Mouse (Mus musculus) Muller cell, postnatal 12 days (primary cell): ENCODE data around the gene Olfr771.
A peak's percentile ranks its signal among the peaks of the same experiment; 100 is the strongest.
"Not testable (repeated sequence)": the region's sequence is repeated elsewhere in the genome, so short reads cannot be mapped to it uniquely, and the experiment has no call there.

ENCODE experiments used
- DNase-seq: peaks from one replicate; pipeline ENCODE4 v3.0.0-alpha.2; 2015; ENCODE audit errors: inconsistent ontology term

The Olfr771 gene

DNA sequence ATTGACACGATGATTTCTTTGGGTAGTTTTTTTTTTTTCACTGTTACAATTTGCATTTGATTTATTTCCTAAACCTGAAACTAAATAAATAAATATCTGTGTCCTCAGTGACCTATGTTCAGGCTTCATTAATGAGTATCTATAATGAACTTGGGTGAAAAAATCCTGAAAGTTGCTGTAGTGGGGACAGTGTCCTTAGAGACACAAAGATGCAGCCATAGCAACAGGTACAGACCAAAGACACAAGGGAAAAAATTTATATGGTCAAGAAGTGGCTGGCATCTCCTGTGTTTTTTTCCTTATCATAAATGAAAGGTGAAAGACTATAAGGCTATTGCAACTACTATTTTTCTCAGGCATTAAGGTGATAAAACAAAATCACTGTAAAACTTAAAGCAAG lies at the start of gene Olfr771:
TSS of gene Olfr771 (minus strand) at position 101 of the 400 bp plus-strand sequence.
- no peak for DNase-seq

DNA sequence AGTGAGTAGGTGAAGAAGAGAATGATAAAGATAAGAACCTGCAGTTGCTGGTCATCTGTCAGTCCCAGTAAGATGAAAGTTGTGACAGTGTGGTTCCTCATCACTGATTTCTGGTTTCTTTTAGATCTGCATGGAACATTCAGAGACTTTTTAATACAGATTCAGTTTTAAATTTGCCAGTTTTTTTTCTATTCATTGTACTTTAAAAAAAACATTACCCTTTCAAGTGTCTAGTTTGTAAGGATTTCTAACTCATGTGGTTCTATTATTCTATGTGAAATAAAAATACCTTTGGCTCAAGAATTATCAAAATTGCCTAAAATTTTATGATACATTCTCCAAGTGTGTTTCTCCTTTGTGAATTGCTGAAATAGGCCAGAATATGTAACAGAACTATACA lies 22.8 kb upstream of the Olfr771 start, which contains the start of gene Olfr773:
TSS of gene Olfr773 (minus strand) at position 101 of the 400 bp plus-strand sequence.
- DNase-seq, result not testable (repeated sequence)

DNA sequence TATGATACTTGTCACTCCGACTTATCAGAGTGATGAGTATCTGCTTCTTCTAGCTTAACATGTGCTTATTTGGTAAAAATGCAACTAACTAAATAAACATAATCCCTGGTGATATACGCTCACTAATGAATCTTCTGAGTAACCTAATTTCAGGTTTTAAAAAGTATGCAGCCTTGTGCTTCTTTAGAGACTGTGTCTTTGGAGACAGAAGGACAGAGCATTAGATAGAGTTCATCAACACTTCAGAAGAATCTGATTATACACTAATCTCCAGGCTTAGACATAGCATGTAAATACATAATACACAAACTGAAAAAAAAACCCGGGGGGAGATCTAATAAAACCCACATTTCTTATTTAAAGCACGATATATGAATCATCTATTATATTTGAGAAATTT lies 13.3 kb upstream of the Olfr771 start, which contains the start of gene Olfr772:
TSS of gene Olfr772 (minus strand) at position 101 of the 400 bp plus-strand sequence.
- not testable (repeated sequence) for DNase-seq

DNA sequence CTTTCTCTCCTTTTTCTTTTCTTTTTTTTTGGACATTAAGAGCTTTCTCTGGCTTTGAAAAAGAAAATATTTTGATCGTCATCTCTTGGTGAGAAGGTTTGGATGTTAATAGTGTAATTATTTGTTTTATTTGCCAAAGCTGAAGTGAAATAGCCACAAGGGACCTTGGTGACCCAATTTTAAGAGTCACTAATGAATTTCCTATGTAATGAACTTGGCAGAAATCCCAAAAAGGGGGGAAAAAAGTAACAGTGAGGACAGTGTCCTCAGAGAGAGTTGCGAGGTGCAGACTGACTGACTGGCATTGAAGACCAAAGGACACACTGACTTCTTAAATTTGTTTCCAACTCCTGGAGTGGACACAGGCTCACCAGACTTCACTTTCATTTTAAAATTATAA lies 25.7 kb downstream of the Olfr771 start, which contains the start of gene Olfr770:
TSS of gene Olfr770 (minus strand) at position 101 of the 400 bp plus-strand sequence.
- peak; percentile 52 for DNase-seq

DNA sequence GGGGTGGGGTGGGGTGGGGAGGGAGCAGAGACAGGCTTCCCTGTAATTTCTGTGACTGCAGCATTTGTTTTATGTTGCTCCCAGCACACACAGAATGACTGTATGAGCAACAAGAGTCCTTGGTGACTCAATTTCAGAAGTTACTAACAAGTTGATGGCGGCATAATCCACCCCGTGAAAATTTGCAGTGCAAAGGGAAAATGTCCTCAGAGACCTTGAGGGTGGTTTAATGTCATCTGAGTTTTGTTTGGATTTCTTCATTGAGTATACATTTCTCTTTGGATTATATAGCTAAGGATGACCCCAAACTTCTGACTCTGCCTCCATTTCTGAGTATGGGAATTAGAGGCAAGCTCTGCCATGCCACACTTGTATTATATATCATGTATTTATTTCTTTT lies 46.8 kb downstream of the Olfr771 start, which contains the start of gene Olfr769:
TSS of gene Olfr769 (minus strand) at position 101 of the 400 bp plus-strand sequence.
- no peak for DNase-seq

DNA sequence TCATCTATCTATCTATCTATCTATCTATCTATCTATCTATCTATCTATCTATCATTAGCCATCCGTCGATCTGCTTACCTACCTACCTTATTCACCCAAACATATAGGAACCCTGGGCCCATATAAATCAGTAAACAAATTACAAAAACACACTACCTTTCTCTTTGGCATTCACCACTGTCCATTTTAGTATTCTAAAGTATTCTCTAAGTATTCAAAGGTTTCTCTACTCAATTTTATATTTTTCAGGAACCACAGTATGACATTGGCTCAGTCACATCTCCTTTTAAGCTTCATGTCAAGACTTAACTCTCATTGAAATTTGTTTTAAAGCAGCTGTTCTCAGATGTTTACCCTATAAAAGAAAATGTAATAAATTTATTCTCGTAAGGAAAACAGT lies 49.4 kb downstream of the Olfr771 start:
- no peak for DNase-seq
